Mouse (Mus musculus) Muller cell, postnatal 12 days (primary cell): ENCODE data around the gene Ufsp2.
A peak's percentile ranks its signal among the peaks of the same experiment; 100 is the strongest.

Source experiments
- DNase-seq: peaks from one replicate; pipeline ENCODE4 v3.0.0-alpha.2; 2015; ENCODE audit errors: inconsistent ontology term

Ufsp2 gene

DNA sequence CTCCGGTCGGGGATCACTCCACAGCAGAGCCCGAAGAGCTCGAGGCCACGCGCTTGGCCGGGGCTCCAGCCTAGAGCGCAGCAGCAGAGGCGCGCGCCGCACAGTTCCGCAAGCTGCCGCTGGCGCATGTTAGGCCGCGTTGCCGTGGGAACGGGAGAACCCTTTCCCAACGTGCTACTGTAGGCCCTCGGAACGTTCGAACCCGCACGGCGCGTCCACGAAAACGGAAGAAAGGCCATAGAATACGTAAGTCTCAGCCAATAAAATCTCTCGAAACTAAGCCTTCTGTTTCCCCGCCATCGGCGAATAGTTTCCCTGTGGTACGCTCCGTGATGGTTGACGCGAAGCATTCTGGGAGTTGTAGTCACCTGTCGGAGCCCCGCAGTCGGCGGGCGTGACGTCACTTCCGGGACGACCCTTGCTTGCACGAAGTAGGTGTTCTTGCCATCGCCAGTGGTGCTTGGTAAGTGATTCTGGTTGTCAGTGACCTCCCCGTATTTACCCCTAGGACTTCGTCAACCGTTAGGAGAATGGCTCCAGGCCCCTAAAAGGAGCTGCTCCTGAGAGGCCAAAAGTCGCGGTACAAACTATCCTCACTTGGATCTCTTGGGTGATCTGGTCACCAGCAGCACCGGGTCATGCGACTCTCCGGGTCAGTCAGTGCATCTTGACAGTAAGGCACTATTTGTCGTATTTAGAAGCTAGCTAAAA, at the start of gene Ufsp2, which contains the start of gene 1700029J07Rik:
TSS of gene Ufsp2 (plus strand) at position 403 of the 711 bp plus-strand sequence.
TSS of gene 1700029J07Rik (minus strand) at position 127 of the 711 bp plus-strand sequence.
- DNase-seq, result peak; percentile 97

- DNase-seq, result peak; percentile 96
These were observed 40.7 kb upstream of the Ufsp2 start, which contains the start of gene Ccdc110 for GRCm38 (mm10) chr8:45934582-45935014. Ccdc110 (plus strand) TSS chr8:45934619.

- no peak for DNase-seq
These were observed 38.3 kb upstream of the Ufsp2 start for GRCm38 (mm10) chr8:45936986-45937385.

DNA sequence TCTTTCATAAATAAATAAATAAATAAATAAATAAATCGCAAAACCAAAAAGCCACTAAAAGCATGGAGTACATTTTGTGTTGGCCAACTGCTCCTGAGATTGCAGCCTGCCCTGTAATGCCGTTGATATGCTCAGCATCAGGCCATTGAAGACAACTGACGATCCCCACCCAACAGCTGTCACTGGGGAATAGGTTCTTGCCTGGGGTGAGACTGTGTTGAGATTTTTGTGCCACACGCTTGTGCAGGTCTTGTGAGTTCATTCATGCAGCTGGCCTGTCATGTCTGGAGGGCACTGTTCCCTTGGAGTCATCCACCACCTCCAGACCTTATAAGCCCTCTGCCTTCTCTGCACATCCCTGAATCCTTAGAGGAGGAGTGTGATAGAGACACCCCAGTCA, 29.0 kb upstream of the Ufsp2 start:
- DNase-seq, result no peak

DNA sequence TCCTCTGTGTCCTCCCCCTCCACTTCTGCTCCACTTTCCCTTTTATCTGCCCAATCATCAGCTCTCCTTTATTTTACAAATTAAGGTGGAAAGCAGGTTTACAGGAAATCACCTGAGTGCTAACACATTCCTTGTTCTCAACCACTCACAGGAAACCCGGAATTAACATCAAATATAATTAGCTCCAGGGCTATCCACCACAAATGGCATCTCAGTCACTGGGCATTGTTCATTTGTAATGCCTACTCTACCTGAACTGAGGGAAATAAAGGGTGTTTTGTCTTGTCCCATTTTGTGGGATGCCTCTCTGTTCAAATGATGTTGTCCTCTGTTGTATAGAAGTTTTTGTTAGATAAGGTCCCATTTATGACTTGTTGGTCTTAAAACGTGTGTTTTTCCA, 24.7 kb upstream of the Ufsp2 start:
- DNase-seq, result no peak

DNA sequence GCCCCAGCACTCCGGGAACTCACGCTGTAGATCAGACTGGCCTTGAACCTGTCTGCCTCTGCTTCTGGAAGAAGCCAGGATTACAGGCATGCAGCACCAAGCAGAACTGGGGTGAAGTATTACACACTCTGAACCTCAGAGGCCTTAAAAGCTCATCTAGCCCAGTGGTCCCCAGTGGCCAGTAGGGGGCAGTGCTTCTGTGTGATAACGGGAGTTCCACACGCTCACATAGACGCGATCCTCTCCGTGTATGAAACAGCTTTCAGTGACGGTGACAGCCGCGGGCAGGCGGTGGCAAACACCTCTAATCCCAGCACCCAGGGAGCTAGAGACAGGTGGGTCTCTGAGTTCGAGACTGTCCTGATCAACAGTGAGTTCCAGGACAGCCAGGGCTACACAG, 4.4 kb upstream of the Ufsp2 start:
- DNase-seq, result no peak

- DNase-seq, result peak; percentile 60
These were observed 1.3 kb upstream of the Ufsp2 start for GRCm38 (mm10) chr8:45973988-45974505.

- no peak for DNase-seq
These were observed 625 bp downstream of the Ufsp2 start for GRCm38 (mm10) chr8:45975837-45976468.

DNA sequence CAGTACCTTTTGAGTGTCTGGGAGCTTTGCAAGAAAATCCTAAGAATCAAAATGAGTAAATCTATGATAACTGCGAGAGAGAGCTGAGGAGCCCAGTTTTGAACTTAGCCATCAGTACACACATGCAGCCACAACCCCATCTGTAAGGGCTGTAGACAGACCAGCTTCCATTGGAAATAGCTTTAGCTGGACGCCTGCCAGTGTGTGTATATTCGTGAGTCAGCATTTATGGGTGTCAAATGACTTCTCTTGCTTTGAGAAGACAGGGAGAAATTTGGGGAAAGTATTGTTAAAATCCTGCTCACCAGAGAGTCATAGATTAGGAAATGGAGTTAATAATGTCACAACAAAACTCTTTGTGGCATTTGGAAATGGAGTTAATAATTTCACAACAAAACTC, 11.3 kb downstream of the Ufsp2 start:
- DNase-seq, result no peak

DNA sequence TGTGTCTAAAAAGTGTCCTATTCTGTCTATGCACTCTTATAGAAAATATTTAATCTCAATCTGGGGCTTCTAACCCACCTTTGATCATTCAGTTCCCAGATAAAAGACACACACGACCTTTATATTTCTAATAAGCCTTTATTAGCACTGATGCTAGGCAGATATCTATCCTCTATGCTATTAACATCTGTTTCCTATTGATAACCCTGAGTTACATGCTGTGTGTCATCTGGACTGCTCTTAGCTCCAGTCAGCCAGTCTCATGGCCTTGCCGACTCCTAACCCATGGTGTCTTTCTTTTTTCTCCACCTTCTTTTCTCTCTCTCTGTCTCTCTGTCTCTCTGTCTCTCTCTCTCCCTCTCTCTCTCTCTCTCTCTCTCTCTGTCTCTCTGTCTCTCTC, 12.9 kb downstream of the Ufsp2 start:
- DNase-seq, result no peak

GRCm38 (mm10) chr8:45990631-45991310, 15.4 kb downstream of the Ufsp2 start:
- no peak for DNase-seq

DNA sequence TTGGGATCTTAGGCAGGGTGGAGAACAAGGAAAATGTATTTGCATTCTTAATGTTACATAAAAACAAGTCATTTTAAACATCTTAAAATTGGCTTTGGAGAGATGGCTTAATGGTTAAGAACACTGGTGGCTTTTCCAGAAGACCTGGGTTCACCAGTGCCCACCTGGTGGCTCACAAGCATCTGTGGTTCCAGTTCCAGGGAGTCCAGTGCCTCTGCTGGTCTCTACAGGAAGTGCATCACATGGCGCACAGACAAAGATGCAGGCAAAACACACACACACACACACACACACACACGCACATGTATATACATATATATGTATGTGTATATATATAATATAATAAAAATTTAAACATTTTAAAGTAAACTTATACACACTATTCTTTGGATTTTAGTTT, 18.8 kb downstream of the Ufsp2 start:
- DNase-seq, result no peak

DNA sequence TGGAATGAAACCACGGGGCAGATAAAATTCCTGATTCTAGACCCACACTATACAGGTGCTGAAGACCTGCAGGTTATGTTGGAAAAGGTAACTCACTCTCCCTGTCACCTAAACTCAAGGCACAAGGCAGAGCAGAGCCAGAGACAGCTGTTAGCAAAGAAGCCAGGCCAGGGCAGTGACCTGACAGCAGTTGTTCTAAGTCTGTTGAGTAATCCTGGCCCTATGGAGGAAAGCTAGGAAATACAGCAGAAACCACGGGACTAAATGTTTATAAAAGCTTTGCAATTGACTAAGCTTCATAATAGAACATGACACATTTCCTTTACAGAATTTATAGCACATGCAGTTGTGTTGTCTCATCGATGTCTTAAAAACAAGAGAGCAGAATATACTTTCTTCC, 20.2 kb downstream of the Ufsp2 start:
- no peak for DNase-seq

DNA sequence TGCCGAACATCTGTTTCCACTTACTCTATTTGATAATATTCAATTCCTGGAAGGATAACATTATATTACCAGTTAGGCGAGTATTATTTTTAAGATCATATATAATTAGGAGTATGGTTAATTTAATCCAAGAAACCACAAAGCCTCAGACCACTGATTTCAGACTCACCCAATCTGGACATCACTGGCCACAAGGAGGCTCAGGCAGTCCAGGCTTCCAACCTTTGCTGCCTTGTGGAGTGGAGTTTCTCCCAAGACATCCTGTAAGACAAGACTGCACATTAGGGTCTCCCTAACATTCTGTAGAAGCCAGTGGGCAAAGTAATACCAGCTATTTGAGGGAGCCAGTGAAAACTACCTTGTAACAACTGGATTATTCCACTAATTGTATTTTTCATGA, 22.9 kb downstream of the Ufsp2 start:
- DNase-seq, result no peak

DNA sequence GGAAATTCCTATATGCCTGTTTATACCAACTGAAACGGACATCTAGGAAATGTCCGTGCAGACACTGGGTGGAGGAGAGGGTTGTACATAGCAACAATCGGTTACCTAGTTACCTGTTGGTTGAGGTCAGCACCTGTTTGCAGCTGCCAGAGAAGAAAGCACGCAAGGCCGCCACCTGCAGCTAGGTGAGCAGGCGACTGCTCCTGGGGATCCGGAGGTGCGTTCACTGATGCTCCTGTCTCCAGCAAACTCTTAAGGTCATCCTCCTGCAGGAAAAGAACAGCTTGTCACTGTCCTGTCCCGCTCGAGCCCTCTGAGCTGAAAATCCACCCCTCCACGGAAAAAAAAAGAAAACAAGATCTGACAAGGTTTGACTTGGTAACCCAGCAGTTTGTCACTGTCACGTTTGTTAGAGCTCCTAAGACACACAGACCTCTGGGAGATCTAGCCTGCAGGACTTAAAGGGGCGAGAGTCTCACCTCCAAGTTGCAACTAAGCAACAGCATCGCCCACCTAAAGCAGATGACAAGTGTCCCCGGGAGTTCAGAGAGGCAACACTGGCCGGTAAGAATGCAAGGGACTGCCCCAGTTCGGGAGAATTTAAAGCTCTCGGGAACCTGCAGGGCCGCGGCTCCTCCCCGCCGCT, 23.9 kb downstream of the Ufsp2 start, which contains the start of gene Lrp2bp:
TSS of gene Lrp2bp (plus strand) at position 166 of the 646 bp plus-strand sequence.
- no peak for DNase-seq

GRCm38 (mm10) chr8:45999784-46000705, 24.7 kb downstream of the Ufsp2 start:
- peak; percentile 99 for DNase-seq

DNA sequence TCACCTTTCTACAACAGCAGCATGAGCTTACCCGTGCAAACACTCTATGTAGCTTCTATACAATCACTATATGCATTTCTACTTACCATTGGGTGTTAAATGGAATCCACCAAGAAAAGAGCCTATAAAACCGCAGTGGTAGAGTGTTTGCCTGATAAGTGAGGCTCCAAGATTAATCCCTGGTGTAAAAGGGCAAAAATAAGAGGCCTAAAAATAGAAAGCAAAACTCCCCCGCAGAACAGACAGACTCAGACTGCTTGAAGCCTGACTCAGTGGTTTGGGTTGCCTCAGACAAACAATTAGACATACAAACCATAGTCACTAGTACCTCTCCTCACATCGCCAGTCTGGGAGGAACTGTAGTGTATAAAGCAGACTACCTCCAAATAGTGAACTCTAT, 30.3 kb downstream of the Ufsp2 start, which contains the start of gene Ankrd37:
TSS of gene Ankrd37 (minus strand) at position 112 of the 400 bp plus-strand sequence.
- DNase-seq, result no peak

DNA sequence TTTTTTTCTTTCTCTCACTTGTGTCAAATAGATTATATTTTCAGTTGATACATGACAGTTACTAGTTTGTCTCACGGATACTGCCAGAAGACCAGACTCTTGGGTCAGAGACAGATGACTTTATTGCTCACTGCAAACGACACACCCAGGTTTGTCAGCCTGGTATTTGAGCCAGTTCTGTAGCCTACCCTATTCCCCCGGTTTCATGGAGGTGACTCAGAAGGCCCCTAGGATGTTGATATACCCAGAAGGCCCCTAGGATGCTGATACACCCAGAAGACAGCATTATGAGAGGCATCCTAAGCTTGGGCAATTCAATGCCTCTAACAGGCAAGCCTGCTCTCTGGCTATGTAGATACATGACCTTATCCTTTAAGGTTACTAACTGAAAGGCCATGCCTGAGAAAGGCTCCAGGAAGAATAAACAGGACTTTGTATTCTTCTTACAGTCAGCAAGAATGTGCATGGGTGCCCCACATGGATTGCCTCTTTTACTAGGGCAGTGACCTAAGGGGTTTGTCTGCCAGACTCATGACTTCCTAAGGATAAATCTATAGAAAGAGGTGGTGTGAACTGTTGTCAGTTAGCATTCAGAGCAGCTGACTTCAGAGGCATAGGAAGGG, 31.8 kb downstream of the Ufsp2 start:
- no peak for DNase-seq

GRCm38 (mm10) chr8:46010306-46010705, 35.0 kb downstream of the Ufsp2 start:
- DNase-seq, result peak; percentile 49
